Mouse (Mus musculus) forebrain, embryonic 15.5 days (tissue): ENCODE measurements at regions not wholly inside any gene's neighbourhood (a gene's known extent, or its start where the extent isn't known, plus 50 kb on each side); places are given as distances from the start of the nearest gene placed in this dataset.

Source experiments
- ATAC-seq: fragments of 200-750 bp; cut with Nextera tagmentation; replicated peaks from 2 replicates; pipeline ENCODE4 v1.8.0; 2017; ENCODE audit warnings: mild to moderate bottlenecking, moderate TSS enrichment, moderate library complexity
- H3K27ac ChIP-seq: fragments of 300-500 bp; sonication (generic); replicated peaks from 2 replicates; pipeline ENCODE4 v1.5.1; 2015; ENCODE audit warnings: mild to moderate bottlenecking, inconsistent platforms
- H3K27me3 ChIP-seq: fragments of 300-500 bp; sonication (generic); 2 replicates; pipeline ENCODE4 v1.6.1; 2015; ENCODE audit warnings: inconsistent platforms
- H3K36me3 ChIP-seq: fragments of 300-500 bp; sonication (generic); 2 replicates; pipeline ENCODE4 v1.6.1; 2015; ENCODE audit warnings: mild to moderate bottlenecking, inconsistent platforms
- H3K4me1 ChIP-seq: fragments of 300-500 bp; sonication (generic); 2 replicates; pipeline ENCODE4 v1.6.1; 2015; ENCODE audit warnings: inconsistent platforms
- H3K4me2 ChIP-seq: fragments of 300-500 bp; sonication (generic); replicated peaks from 2 replicates; pipeline ENCODE4 v1.6.1; 2015; ENCODE audit warnings: mild to moderate bottlenecking, inconsistent platforms
- H3K4me3 ChIP-seq: fragments of 300-500 bp; sonication (generic); 2 replicates; pipeline ENCODE4 v1.5.1; 2015; ENCODE audit warnings: mild to moderate bottlenecking, inconsistent platforms
- H3K9ac ChIP-seq: fragments of 300-500 bp; sonication (generic); replicated peaks from 2 replicates; pipeline ENCODE4 v1.6.1; 2015; ENCODE audit warnings: mild to moderate bottlenecking, inconsistent platforms
- H3K9me3 ChIP-seq: fragments of 300-500 bp; sonication (generic); 2 replicates; pipeline ENCODE4 v1.6.1; 2016; ENCODE audit warnings: inconsistent platforms
- WGBS: fragments of 180-500 bp; shearing (Covaris S2); methylation state at CpG from one replicate; pipeline ENCODE4 v1.1.7; 2015; ENCODE audit warnings: mixed read lengths; 5-methylcytosine and 5-hydroxymethylcytosine counted together

GRCm38 (mm10) chr13:38736361-38737035 lies 77.6 kb upstream of the Eef1e1 start:
- 92% methylated on average over 4 of the region's 4 CpGs for WGBS
- Histone ChIP-seq H3K27ac (no peak overlapping the region), H3K9ac (no peak overlapping the region), H3K27me3 (no peaks in the 10 kb centered on the region), H3K4me2 (no peak overlapping the region), H3K4me3 (no peak overlapping the region), H3K36me3 (no peaks in the 10 kb centered on the region), H3K4me1 (no peaks in the 10 kb centered on the region), H3K9me3 (no peaks in the 10 kb centered on the region)
- ATAC-seq, result no peak

- no peak overlapping the region for H3K9ac ChIP-seq
- H3K4me3 ChIP-seq, result no peak overlapping the region
- H3K27ac ChIP-seq, result no peak overlapping the region
- ATAC-seq, result no peak
- no peaks in the 10 kb centered on the region for H3K36me3 ChIP-seq
- WGBS, result 92% methylated on average over 6 of the region's 6 CpGs
- no peaks in the 10 kb centered on the region for H3K4me1 ChIP-seq
- H3K9me3 ChIP-seq, result no peaks in the 10 kb centered on the region
- H3K4me2 ChIP-seq, result no peak overlapping the region
- H3K27me3 ChIP-seq, result no peaks in the 10 kb centered on the region
Observed at GRCm38 (mm10) chr13:38735294-38735693, 76.4 kb upstream of the Eef1e1 start.

- no peak overlapping the region for H3K4me2 ChIP-seq
- H3K4me3 ChIP-seq, result no peak overlapping the region
- no peaks in the 10 kb centered on the region for H3K36me3 ChIP-seq
- no peak overlapping the region for H3K9ac ChIP-seq
- no peak overlapping the region for H3K27ac ChIP-seq
- no peaks in the 10 kb centered on the region for H3K4me1 ChIP-seq
- ATAC-seq, result no peak
- H3K27me3 ChIP-seq, result no peaks in the 10 kb centered on the region
- no peaks in the 10 kb centered on the region for H3K9me3 ChIP-seq
- whole genome bisulfite sequencing, result 87% methylated on average over 4 of the region's 4 CpGs
Observed at GRCm38 (mm10) chr13:38733246-38733645, 74.4 kb upstream of the Eef1e1 start.

GRCm38 (mm10) chr13:38725452-38725851 lies 66.6 kb upstream of the Eef1e1 start:
- no peak for ATAC-seq
- Histone ChIP-seq H3K4me1 (no peaks in the 10 kb centered on the region), H3K36me3 (no peaks in the 10 kb centered on the region), H3K9ac (no peak overlapping the region), H3K27ac (no peak overlapping the region), H3K27me3 (no peaks in the 10 kb centered on the region), H3K4me2 (no peak overlapping the region), H3K4me3 (no peak overlapping the region), H3K9me3 (no peaks in the 10 kb centered on the region)
- WGBS, result 94% methylated on average over 4 of the region's 4 CpGs

GRCm38 (mm10) chr13:38721166-38721565 lies 62.3 kb upstream of the Eef1e1 start:
- Histone ChIP-seq H3K4me2 (no peak overlapping the region), H3K4me3 (no peak overlapping the region), H3K4me1 (no peaks in the 10 kb centered on the region), H3K27ac (no peak overlapping the region), H3K36me3 (no peaks in the 10 kb centered on the region), H3K9me3 (no peaks in the 10 kb centered on the region), H3K27me3 (no peaks in the 10 kb centered on the region), H3K9ac (no peak overlapping the region)
- no peak for ATAC-seq
- 96% methylated on average over 3 of the region's 3 CpGs for WGBS

- 86% methylated on average over 5 of the region's 5 CpGs for WGBS
Observed at GRCm38 (mm10) chr13:38714838-38715237, 56.0 kb upstream of the Eef1e1 start.

More at GRCm38 (mm10) chr13:38714838-38715237, 56.0 kb upstream of the Eef1e1 start:
- Histone ChIP-seq H3K9me3 (no peaks in the 10 kb centered on the region), H3K4me1 (no peaks in the 10 kb centered on the region), H3K36me3 (no peaks in the 10 kb centered on the region), H3K9ac (no peak overlapping the region), H3K27ac (no peak overlapping the region), H3K27me3 (no peaks in the 10 kb centered on the region), H3K4me3 (no peak overlapping the region), H3K4me2 (no peak overlapping the region)
- no peak for ATAC-seq
